Mouse (Mus musculus): ENCODE measurements around the gene Gm20388. TPM values are rescaled to one million over a fixed set of nuclear protein-coding genes. Genes with fewer than 3 reads are reported as not detected.
"Not testable (repeated sequence)": the region's sequence is repeated elsewhere in the genome, so short reads cannot be mapped to it uniquely, and the experiment has no call there.

Gene Gm20388
- total RNA-seq, 1 experiment, result 27.0 TPM

DNA sequence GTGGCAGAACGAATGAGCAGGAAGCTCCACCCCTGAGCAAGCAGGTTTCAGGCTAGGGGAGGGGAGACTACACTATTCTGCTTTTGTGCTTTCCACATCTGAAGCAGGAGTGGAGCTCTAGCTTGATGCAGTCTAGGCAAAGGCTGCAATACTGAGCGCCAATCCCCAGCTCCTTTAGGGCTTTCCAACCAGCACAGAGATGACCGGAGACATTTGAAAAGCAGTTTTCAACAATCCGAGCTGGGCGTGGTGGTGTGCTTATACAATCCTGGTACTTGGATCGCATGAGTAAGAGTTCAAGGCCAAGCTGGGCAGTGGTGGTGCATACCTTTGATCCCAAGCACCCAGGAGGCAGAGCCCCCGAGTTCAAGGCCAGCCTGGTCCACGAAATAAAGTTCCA, 3281.3 kb downstream of the Gm20388 start:
- Histone ChIP-seq H3K4me1 (ENCODE audit: control insufficient read depth in 2 of 2, insufficient read depth in 2 of 2, low read length in 2 of 2, poor library complexity in 1 of 2) (peaks cover 3 to 14% of the 10 kb centered on the region in 2 experiments; a peak in 3 of 4 replicates), H3K9ac (ENCODE audit: insufficient read depth, low read depth, low read length, poor library complexity, severe bottlenecking) (no peak overlapping the region), H3K9me3 (ENCODE audit: control insufficient read depth, insufficient read depth, low read depth, low read length) (no peaks in the 10 kb centered on the region), H3K36me3 (ENCODE audit: control insufficient read depth, insufficient read depth, low read length, poor library complexity, severe bottlenecking) (no peaks in the 10 kb centered on the region), H3K4me3 (ENCODE audit: insufficient read depth in 1 of 2, low read depth in 1 of 2, low read length in 2 of 2, poor library complexity in 1 of 2, severe bottlenecking in 1 of 2) (peak overlapping the region in 1 of 2 experiments; percentile 2; a peak in 1 of 4 replicates), H3K27ac (ENCODE audit: insufficient read depth, low read depth, low read length, poor library complexity, severe bottlenecking) (peak overlapping the region; percentile 9; the same call in 1 of the 2 replicates)
- in situ Hi-C loops (cut with MboI; ENCODE audit: low sequenced_read_pairs in 2 of 2, unreplicated experiment in 2 of 2), result no loop called here
- DNase-seq (ENCODE audit: low read depth, low spot score), result peak; percentile 28
- TF ChIP-seq MAFK (IDR thresholded peaks at IDR 0.05; ENCODE audit: insufficient read depth, low read depth, low read length) (no peak), ZC3H11A (IDR thresholded peaks at IDR 0.05; ENCODE audit: borderline replicate concordance, low read depth, low read length) (no peak), HCFC1 (IDR thresholded peaks at IDR 0.05; ENCODE audit: borderline replicate concordance, insufficient read depth, low read length) (no peak)

DNA sequence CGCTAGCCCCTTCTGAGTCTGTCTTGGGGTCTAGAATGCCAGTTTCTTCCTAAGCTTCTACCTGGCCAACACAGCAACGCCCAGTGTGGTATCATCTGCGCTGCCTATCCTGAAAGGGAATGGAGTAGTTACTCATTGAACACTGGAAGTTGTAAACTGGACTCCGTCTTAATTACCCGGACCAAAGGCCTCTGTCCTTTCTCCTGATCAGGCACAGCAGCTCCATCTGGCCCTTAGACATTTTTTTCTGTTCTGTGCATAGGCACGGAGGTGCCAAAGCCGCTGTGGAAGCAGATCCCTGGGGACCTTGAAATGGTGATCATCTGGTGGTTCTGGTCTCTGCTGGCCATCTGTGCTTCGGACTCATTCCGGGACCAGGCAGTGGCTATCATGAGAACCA, 3283.1 kb downstream of the Gm20388 start:
- no peaks in the 10 kb centered on the region for H3K9me3 ChIP-seq (ENCODE audit: control insufficient read depth, insufficient read depth, low read depth, low read length)
- H3K27ac ChIP-seq (ENCODE audit: insufficient read depth, low read depth, low read length, poor library complexity, severe bottlenecking), result no peak overlapping the region
- H3K9ac ChIP-seq (ENCODE audit: insufficient read depth, low read depth, low read length, poor library complexity, severe bottlenecking), result no peak overlapping the region
- no peak for DNase-seq (ENCODE audit: low read depth, low spot score)
- H3K36me3 ChIP-seq (ENCODE audit: control insufficient read depth, insufficient read depth, low read length, poor library complexity, severe bottlenecking), result no peaks in the 10 kb centered on the region
- in situ Hi-C loops (cut with MboI; ENCODE audit: low sequenced_read_pairs in 2 of 2, unreplicated experiment in 2 of 2), result no loop called here
- peaks cover 3 to 16% of the 10 kb centered on the region in 2 experiments; a peak in 2 of 4 replicates for H3K4me1 ChIP-seq (ENCODE audit: control insufficient read depth in 2 of 2, insufficient read depth in 2 of 2, low read length in 2 of 2, poor library complexity in 1 of 2)
- TF ChIP-seq ZC3H11A (IDR thresholded peaks at IDR 0.05; ENCODE audit: borderline replicate concordance, low read depth, low read length) (no peak), ZNF384 (IDR thresholded peaks at IDR 0.05; ENCODE audit: low read depth, low read length) (no peak), HCFC1 (IDR thresholded peaks at IDR 0.05; ENCODE audit: borderline replicate concordance, insufficient read depth, low read length) (no peak), MAFK (IDR thresholded peaks at IDR 0.05; ENCODE audit: insufficient read depth, low read depth, low read length) (no peak), CHD2 (IDR thresholded peaks at IDR 0.05; ENCODE audit: low read depth, low read length) (no peak)
- no peak overlapping the region for H3K4me3 ChIP-seq (ENCODE audit: insufficient read depth in 1 of 2, low read depth in 1 of 2, low read length in 2 of 2, poor library complexity in 1 of 2, severe bottlenecking in 1 of 2)

DNA sequence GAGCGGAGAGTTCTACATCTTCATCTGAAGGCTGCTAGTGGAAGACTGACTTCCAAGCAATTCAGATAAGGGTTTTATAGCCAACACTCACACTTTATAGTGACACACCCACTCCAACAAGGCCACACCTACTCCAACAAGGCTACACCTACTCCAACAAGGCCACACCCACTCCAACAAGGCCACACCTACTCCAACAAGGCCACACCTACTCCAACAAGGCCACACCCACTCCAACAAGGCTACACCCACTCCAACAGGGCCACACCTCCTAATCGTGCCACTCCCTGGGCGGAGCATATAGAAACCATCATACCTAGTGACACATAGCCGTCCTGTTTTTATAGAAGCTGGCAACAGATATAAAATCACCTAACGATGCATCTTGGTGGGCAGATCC, 3286.4 kb downstream of the Gm20388 start:
- H3K27ac ChIP-seq (ENCODE audit: insufficient read depth, low read depth, low read length, poor library complexity, severe bottlenecking); in situ Hi-C loops (cut with MboI; ENCODE audit: low sequenced_read_pairs in 2 of 2, unreplicated experiment in 2 of 2); H3K9me3 ChIP-seq (ENCODE audit: control insufficient read depth, insufficient read depth, low read depth, low read length); H3K36me3 ChIP-seq (ENCODE audit: control insufficient read depth, insufficient read depth, low read length, poor library complexity, severe bottlenecking); H3K4me1 ChIP-seq (ENCODE audit: control insufficient read depth in 2 of 2, insufficient read depth in 2 of 2, low read length in 2 of 2, poor library complexity in 1 of 2); H3K9ac ChIP-seq (ENCODE audit: insufficient read depth, low read depth, low read length, poor library complexity, severe bottlenecking): not testable (repeated sequence)
- DNase-seq (ENCODE audit: low read depth, low spot score), result peak; percentile 45
- peak overlapping the region in 1 of 2 experiments; percentile 5; a peak in 1 of 4 replicates for H3K4me3 ChIP-seq (ENCODE audit: insufficient read depth in 1 of 2, low read depth in 1 of 2, low read length in 2 of 2, poor library complexity in 1 of 2, severe bottlenecking in 1 of 2)

DNA sequence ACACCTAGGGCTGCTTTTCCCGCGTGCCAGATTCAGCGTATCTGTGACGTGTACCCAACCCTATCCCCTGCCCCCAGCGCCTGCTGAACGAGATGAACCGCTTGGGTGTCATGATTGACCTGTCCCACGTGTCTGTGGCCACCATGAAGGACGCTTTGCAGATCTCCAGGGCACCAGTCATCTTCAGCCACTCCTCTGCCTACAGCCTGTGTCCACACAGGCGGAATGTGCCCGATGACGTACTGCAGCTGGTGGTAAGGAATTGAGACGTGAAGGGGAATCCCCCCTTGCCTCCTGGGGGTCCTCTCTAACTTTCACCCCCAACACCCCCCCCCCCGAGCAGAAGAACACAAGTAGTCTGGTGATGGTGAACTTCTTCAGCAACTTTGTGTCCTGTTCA, 3289.2 kb downstream of the Gm20388 start:
- TF ChIP-seq CHD2 (IDR thresholded peaks at IDR 0.05; ENCODE audit: low read depth, low read length) (no peak), ZC3H11A (IDR thresholded peaks at IDR 0.05; ENCODE audit: borderline replicate concordance, low read depth, low read length) (no peak), HCFC1 (IDR thresholded peaks at IDR 0.05; ENCODE audit: borderline replicate concordance, insufficient read depth, low read length) (no peak), ZNF384 (IDR thresholded peaks at IDR 0.05; ENCODE audit: low read depth, low read length) (no peak), MAFK (IDR thresholded peaks at IDR 0.05; ENCODE audit: insufficient read depth, low read depth, low read length) (no peak)
- no peak for DNase-seq (ENCODE audit: low read depth, low spot score)
- in situ Hi-C loops (cut with MboI; ENCODE audit: low sequenced_read_pairs in 2 of 2, unreplicated experiment in 2 of 2), result no loop called here
- Histone ChIP-seq H3K36me3 (ENCODE audit: control insufficient read depth, insufficient read depth, low read length, poor library complexity, severe bottlenecking) (no peaks in the 10 kb centered on the region), H3K4me1 (ENCODE audit: control insufficient read depth in 2 of 2, insufficient read depth in 2 of 2, low read length in 2 of 2, poor library complexity in 1 of 2) (peaks cover 0 to 2% of the 10 kb centered on the region in 2 experiments; a peak in 1 of 4 replicates), H3K9ac (ENCODE audit: insufficient read depth, low read depth, low read length, poor library complexity, severe bottlenecking) (no peak overlapping the region), H3K9me3 (ENCODE audit: control insufficient read depth, insufficient read depth, low read depth, low read length) (no peaks in the 10 kb centered on the region), H3K4me3 (ENCODE audit: insufficient read depth in 1 of 2, low read depth in 1 of 2, low read length in 2 of 2, poor library complexity in 1 of 2, severe bottlenecking in 1 of 2) (no peak overlapping the region), H3K27ac (ENCODE audit: insufficient read depth, low read depth, low read length, poor library complexity, severe bottlenecking) (no peak overlapping the region)

DNA sequence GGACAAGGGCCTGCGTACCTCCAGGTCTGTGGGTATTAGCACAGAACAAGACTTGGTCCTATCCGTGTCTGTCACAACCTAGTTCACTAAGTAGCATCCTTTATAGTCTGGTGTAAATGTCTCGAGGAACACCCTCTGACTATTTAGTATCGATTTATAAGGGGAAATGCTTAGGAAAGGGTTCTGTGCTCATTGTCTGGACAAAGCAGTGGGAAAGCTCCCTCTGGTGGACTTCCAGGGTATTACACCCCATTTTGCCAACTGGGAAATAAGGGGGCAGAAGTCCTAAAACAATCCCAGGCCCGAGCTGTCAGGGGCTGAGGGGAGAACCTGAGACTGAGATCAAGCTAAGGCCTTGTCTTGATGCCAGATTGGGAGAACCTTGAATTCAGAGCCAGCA, 3291.6 kb downstream of the Gm20388 start:
- H3K4me3 ChIP-seq (ENCODE audit: insufficient read depth in 1 of 2, low read depth in 1 of 2, low read length in 2 of 2, poor library complexity in 1 of 2, severe bottlenecking in 1 of 2), result no peak overlapping the region
- peaks cover 17% of the 10 kb centered on the region for H3K36me3 ChIP-seq (ENCODE audit: control insufficient read depth, insufficient read depth, low read length, poor library complexity, severe bottlenecking)
- in situ Hi-C loops (cut with MboI; ENCODE audit: low sequenced_read_pairs in 2 of 2, unreplicated experiment in 2 of 2), result no loop called here
- DNase-seq (ENCODE audit: low read depth, low spot score), result peak; percentile 71
- H3K9me3 ChIP-seq (ENCODE audit: control insufficient read depth, insufficient read depth, low read depth, low read length), result no peaks in the 10 kb centered on the region
- no peak overlapping the region for H3K9ac ChIP-seq (ENCODE audit: insufficient read depth, low read depth, low read length, poor library complexity, severe bottlenecking)
- no peak for TF ChIP-seq HCFC1 (IDR thresholded peaks at IDR 0.05; ENCODE audit: borderline replicate concordance, insufficient read depth, low read length)
- TF ChIP-seq CHD2 (IDR thresholded peaks at IDR 0.05; ENCODE audit: low read depth, low read length), result no peak
- no peak for TF ChIP-seq ZNF384 (IDR thresholded peaks at IDR 0.05; ENCODE audit: low read depth, low read length)
- no peak for TF ChIP-seq MAFK (IDR thresholded peaks at IDR 0.05; ENCODE audit: insufficient read depth, low read depth, low read length)
- TF ChIP-seq ZC3H11A (IDR thresholded peaks at IDR 0.05; ENCODE audit: borderline replicate concordance, low read depth, low read length), result peak; percentile 55; the same call in 1 of the 2 replicates
- no peak overlapping the region for H3K27ac ChIP-seq (ENCODE audit: insufficient read depth, low read depth, low read length, poor library complexity, severe bottlenecking)
- H3K4me1 ChIP-seq (ENCODE audit: control insufficient read depth in 2 of 2, insufficient read depth in 2 of 2, low read length in 2 of 2, poor library complexity in 1 of 2), result peaks cover 0 to 2% of the 10 kb centered on the region in 2 experiments; a peak in 1 of 4 replicates
